Mouse (Mus musculus) neural tube, embryonic 11.5 days (tissue): Measurements from ENCODE around the gene S100pbp. TPM values are rescaled to one million over a fixed set of nuclear protein-coding genes. Genes with fewer than 3 reads are reported as not detected.

Experiments
- ATAC-seq: fragments of 200-750 bp; cut with Nextera tagmentation; 2 replicates; pipeline ENCODE4 v1.8.0; 2017; ENCODE audit warnings: moderate number of reproducible peaks, mild to moderate bottlenecking, moderate TSS enrichment, moderate library complexity; ENCODE audit not compliant: insufficient read depth, low FRiP score, low TSS enrichment
- DNase-seq: peaks from one replicate; pipeline ENCODE4 v3.0.0-alpha.2; 2015; ENCODE audit warnings: low spot score
- H3K27ac ChIP-seq: fragments of 300-500 bp; sonication (generic); 2 replicates; pipeline ENCODE4 v1.5.1; 2014; ENCODE audit warnings: low read depth, mild to moderate bottlenecking, low read length
- H3K27me3 ChIP-seq: fragments of 300-500 bp; sonication (generic); 2 replicates; pipeline ENCODE4 v1.6.1; 2014; ENCODE audit warnings: mild to moderate bottlenecking, low read length, mixed read lengths; ENCODE audit not compliant: control insufficient read depth, insufficient read depth
- H3K36me3 ChIP-seq: fragments of 300-500 bp; sonication (generic); 2 replicates; pipeline ENCODE4 v1.6.1; 2014; ENCODE audit warnings: mild to moderate bottlenecking, low read length, moderate library complexity, mixed read lengths; ENCODE audit not compliant: control insufficient read depth, insufficient read depth
- H3K4me1 ChIP-seq: fragments of 300-500 bp; sonication (generic); 2 replicates; pipeline ENCODE4 v1.6.1; 2014; ENCODE audit warnings: low read length, mixed read lengths; ENCODE audit not compliant: control insufficient read depth, insufficient read depth
- H3K4me2 ChIP-seq: fragments of 300-500 bp; sonication (generic); 2 replicates; pipeline ENCODE4 v1.6.1; 2014; ENCODE audit warnings: low read depth, mild to moderate bottlenecking, moderate library complexity
- H3K4me3 ChIP-seq: fragments of 300-500 bp; sonication (generic); 2 replicates; pipeline ENCODE4 v1.5.1; 2014; ENCODE audit warnings: low read depth, low read length
- H3K9ac ChIP-seq: fragments of 300-500 bp; sonication (generic); 2 replicates; pipeline ENCODE4 v1.6.1; 2014; ENCODE audit warnings: mild to moderate bottlenecking, low read length
- H3K9me3 ChIP-seq: fragments of 300-500 bp; sonication (generic); 2 replicates; pipeline ENCODE4 v1.6.1; 2016; ENCODE audit warnings: low read length; ENCODE audit not compliant: control insufficient read depth
- WGBS: fragments of 180-500 bp; shearing (Covaris S2); extraction: QIAGEN DNeasy Blood & Tissue Kit; methylation state at CpG from one replicate; pipeline ENCODE4 v1.1.7; 2014; 5-methylcytosine and 5-hydroxymethylcytosine counted together
- polyA plus RNA-seq: library from polyadenylated mRNA; unstranded; fragments of >200 nt; fragmentation: Nextera tagmentation; extraction: Ambion mirVana; gene quantifications from 2 replicates; pipeline ENCODE4 v1.2.1, GENCODE M21; 2014

Gene S100pbp
- polyA plus RNA-seq, 1 experiment from 2014 or later = 21.5 TPM

DNA sequence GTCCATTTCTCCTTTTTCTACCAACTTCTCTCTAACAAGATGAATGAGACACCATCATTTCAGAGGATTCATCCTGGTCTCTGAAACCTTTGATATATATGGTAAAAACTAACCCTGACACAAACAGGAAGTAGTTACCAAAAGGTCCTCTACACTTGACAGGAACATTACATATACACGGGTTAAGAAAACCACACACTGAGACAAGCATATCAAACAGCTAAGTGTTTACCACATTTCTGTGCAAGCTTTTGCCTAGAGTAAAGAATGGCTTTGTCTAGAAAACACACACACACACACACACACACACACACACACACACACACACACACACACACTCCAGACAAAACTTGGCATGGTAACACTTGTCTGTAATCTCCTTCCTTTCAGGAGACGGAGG lies 43.1 kb downstream of the S100pbp start:
- no peaks in the 10 kb centered on the region for H3K4me1 ChIP-seq
- H3K4me3 ChIP-seq = no peak overlapping the region
- H3K36me3 ChIP-seq = no peaks in the 10 kb centered on the region
- H3K9ac ChIP-seq = no peak overlapping the region
- H3K4me2 ChIP-seq = no peak overlapping the region
- DNase-seq = no peak
- no peaks in the 10 kb centered on the region for H3K27me3 ChIP-seq
- WGBS = 84% methylated on average over 2 of the region's 2 CpGs
- H3K9me3 ChIP-seq = no peaks in the 10 kb centered on the region
- no peak overlapping the region for H3K27ac ChIP-seq
- ATAC-seq = no peak

- no peak for ATAC-seq
- Histone ChIP-seq H3K4me2 (no peak overlapping the region), H3K36me3 (peaks cover 2% of the 10 kb centered on the region), H3K27me3 (no peaks in the 10 kb centered on the region), H3K27ac (no peak overlapping the region), H3K4me1 (no peaks in the 10 kb centered on the region; the same call in 1 of the 2 replicates), H3K9me3 (no peaks in the 10 kb centered on the region), H3K9ac (no peak overlapping the region), H3K4me3 (no peak overlapping the region)
- DNase-seq = no peak
- 78% methylated on average over 4 of the region's 4 CpGs for WGBS
Observed at GRCm38 (mm10) chr4:129145943-129146342, 43.6 kb downstream of the S100pbp start.

DNA sequence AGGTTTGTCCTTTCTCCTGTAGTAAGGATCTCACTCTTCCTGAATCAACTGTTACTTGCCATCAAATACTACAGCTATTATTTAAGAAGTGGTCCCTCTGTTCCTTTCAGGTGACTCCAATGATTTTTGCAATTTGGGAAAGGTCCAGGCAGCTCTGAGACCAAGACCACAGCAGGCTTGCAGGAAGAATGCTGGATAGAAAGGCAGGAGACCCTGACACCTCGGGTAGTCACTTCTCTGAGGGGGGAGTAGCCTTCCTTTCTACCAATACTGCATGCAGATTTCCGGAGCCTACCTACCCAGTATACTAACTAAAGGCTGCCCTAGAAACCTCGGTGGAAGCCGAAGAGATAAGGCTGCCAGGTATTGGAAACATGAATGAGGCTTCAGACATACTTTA lies 44.1 kb downstream of the S100pbp start:
- H3K4me1 ChIP-seq = no peaks in the 10 kb centered on the region; the same call in 1 of the 2 replicates
- 77% methylated on average over 4 of the region's 4 CpGs for WGBS
- ATAC-seq = no peak
- H3K9ac ChIP-seq = no peak overlapping the region
- no peaks in the 10 kb centered on the region for H3K27me3 ChIP-seq
- DNase-seq = no peak
- H3K27ac ChIP-seq = 0 out of 2 replicates have a peak overlapping the region, but pooled peaks have one; percentile 42
- no peaks in the 10 kb centered on the region for H3K9me3 ChIP-seq
- H3K4me2 ChIP-seq = no peak overlapping the region
- peaks cover 3% of the 10 kb centered on the region for H3K36me3 ChIP-seq
- H3K4me3 ChIP-seq = no peak overlapping the region

GRCm38 (mm10) chr4:129144401-129145367 lies 44.8 kb downstream of the S100pbp start:
- DNase-seq = peak; percentile 23
- WGBS = 51% methylated on average over 16 of the region's 16 CpGs
- peaks cover 3% of the 10 kb centered on the region for H3K36me3 ChIP-seq
- H3K27me3 ChIP-seq = no peaks in the 10 kb centered on the region
- H3K4me3 ChIP-seq = no peak overlapping the region
- no peak for ATAC-seq
- H3K27ac ChIP-seq = peak overlapping the region; percentile 42; the same call in 1 of the 2 replicates
- no peak overlapping the region for H3K4me2 ChIP-seq
- H3K9me3 ChIP-seq = no peaks in the 10 kb centered on the region
- H3K4me1 ChIP-seq = no peaks in the 10 kb centered on the region; the same call in 1 of the 2 replicates
- H3K9ac ChIP-seq = no peak overlapping the region

- ATAC-seq = no peak
- H3K27me3 ChIP-seq = no peaks in the 10 kb centered on the region
- H3K9me3 ChIP-seq = no peaks in the 10 kb centered on the region
- H3K36me3 ChIP-seq = peaks cover 3% of the 10 kb centered on the region
- DNase-seq = no peak
- 96% methylated on average over 5 of the region's 5 CpGs for WGBS
- H3K4me3 ChIP-seq = no peak overlapping the region
- H3K4me1 ChIP-seq = no peaks in the 10 kb centered on the region; the same call in 1 of the 2 replicates
- H3K4me2 ChIP-seq = no peak overlapping the region
- H3K27ac ChIP-seq = no peak overlapping the region
- H3K9ac ChIP-seq = no peak overlapping the region
Observed at GRCm38 (mm10) chr4:129143509-129143908, 46.0 kb downstream of the S100pbp start.

DNA sequence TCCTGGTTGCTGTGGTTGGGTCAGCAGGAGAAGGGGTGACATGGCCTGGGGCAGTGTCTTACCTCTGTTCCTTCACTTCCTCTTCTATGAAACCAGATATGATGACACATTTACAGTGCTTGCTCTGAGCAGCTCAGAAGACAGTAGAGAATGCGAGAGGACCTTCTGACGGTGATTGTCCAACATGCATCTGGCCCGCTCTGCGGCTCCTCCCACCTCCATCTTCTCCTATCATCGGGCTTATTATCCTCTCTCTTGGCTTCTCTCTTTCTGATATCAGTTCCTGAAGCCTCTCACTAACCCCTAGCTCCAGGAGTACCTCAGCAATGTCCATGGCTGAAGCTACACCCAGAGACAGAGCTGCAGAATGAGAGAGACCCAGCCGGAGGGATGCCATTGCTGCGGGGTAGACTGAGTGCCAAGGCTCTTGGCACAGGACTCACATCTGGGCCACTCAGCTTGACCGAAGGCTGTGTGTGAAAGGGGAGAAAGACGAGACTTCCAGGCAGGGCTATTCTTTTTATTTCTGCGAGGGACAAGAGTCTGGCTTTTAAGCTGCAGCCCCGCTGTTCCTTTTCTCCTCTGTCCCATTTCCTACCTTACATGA lies 47.0 kb downstream of the S100pbp start:
- DNase-seq (no peak), ATAC-seq (no peak)
- Histone ChIP-seq H3K4me2 (no peak overlapping the region), H3K27ac (no peak overlapping the region), H3K9me3 (no peaks in the 10 kb centered on the region), H3K27me3 (no peaks in the 10 kb centered on the region), H3K4me3 (no peak overlapping the region), H3K4me1 (peaks cover under 1% of the 10 kb centered on the region; the same call in 1 of the 2 replicates), H3K36me3 (peaks cover 3% of the 10 kb centered on the region), H3K9ac (no peak overlapping the region)
- WGBS = 90% methylated on average over 11 of the region's 11 CpGs

GRCm38 (mm10) chr4:129141560-129142438 lies 47.7 kb downstream of the S100pbp start:
- ATAC-seq = no peak
- H3K36me3 ChIP-seq = peaks cover 3% of the 10 kb centered on the region
- WGBS = 83% methylated on average over 17 of the region's 17 CpGs

DNA sequence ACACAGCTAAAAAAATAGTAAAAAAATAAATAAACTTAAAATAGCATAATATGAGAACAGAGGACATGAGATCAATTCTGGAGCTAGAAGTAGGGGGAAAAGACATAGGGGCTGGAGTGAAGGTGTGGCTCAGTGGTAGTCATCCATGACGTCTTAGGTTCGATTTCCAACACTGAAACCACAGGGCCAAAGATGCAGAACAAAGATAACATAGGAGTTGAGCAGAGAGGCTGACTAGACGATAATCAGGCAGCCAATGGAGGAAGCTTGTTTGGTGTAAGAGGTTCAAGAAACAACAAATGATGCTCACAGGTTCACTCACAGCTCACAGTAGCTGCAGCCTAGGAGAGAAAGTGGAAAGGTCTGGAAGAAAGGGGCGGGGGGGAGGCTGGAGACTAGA lies 48.7 kb downstream of the S100pbp start:
- Histone ChIP-seq H3K27ac (no peak overlapping the region), H3K4me1 (peaks cover 4% of the 10 kb centered on the region; the same call in 1 of the 2 replicates), H3K9me3 (no peaks in the 10 kb centered on the region), H3K4me3 (no peak overlapping the region), H3K9ac (no peak overlapping the region), H3K36me3 (peaks cover 3% of the 10 kb centered on the region), H3K4me2 (no peak overlapping the region), H3K27me3 (0 out of 2 replicates have a peak, but pooled peaks cover 3% of the 10 kb centered on the region)
- DNase-seq (no peak), ATAC-seq (no peak)
- 81% methylated on average over 4 of the region's 4 CpGs for WGBS

More at GRCm38 (mm10) chr4:129141560-129142438, 47.7 kb downstream of the S100pbp start:
- Histone ChIP-seq H3K9ac (no peak overlapping the region), H3K4me1 (peaks cover 4% of the 10 kb centered on the region; the same call in 1 of the 2 replicates), H3K9me3 (no peaks in the 10 kb centered on the region), H3K27ac (no peak overlapping the region), H3K4me2 (no peak overlapping the region), H3K27me3 (no peaks in the 10 kb centered on the region), H3K4me3 (no peak overlapping the region)
- no peak for DNase-seq
